Mouse (Mus musculus): ENCODE measurements around the gene Ndufb10. TPM values are rescaled to one million over a fixed set of nuclear protein-coding genes. Genes with fewer than 3 reads are reported as not detected.
A peak's percentile ranks its signal among the peaks of the same experiment; 100 is the strongest.

Gene Ndufb10
- total RNA-seq, 2 experiments from 2014 or later, result 226 to 238 TPM

DNA sequence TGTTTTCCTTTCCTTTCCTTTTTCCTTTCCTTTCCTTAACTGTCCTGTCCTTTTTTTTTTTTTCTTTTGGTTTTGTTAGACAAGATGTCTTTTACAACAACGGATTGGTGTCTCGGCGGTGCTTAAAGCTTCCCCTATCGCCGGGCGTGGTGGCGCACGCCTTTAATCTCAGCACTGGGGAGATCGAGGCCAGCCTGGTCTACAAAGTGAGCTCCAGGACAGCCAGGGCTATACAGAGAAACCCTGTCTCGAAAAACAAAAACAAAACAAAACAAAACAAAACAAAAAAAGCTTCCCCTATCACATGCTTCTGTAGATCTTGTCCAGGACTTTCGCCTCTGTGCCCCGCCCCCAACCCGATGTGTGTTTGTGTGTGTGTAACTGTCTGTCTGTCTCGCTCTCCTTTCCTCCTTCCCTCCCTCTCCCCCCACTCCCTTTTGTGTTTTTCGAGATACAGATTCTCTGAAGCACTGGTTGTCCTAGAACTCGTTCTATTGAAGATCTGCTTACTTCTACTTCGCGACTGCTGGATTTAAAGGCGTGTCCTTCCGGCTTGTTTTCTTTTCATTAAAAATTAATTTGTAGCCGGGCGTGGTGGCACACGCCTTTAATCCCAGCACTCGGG is 16.4 kb downstream of the Ndufb10 start:
- DNase-seq (ENCODE audit: low spot score in 2 of 2), result no peak

DNA sequence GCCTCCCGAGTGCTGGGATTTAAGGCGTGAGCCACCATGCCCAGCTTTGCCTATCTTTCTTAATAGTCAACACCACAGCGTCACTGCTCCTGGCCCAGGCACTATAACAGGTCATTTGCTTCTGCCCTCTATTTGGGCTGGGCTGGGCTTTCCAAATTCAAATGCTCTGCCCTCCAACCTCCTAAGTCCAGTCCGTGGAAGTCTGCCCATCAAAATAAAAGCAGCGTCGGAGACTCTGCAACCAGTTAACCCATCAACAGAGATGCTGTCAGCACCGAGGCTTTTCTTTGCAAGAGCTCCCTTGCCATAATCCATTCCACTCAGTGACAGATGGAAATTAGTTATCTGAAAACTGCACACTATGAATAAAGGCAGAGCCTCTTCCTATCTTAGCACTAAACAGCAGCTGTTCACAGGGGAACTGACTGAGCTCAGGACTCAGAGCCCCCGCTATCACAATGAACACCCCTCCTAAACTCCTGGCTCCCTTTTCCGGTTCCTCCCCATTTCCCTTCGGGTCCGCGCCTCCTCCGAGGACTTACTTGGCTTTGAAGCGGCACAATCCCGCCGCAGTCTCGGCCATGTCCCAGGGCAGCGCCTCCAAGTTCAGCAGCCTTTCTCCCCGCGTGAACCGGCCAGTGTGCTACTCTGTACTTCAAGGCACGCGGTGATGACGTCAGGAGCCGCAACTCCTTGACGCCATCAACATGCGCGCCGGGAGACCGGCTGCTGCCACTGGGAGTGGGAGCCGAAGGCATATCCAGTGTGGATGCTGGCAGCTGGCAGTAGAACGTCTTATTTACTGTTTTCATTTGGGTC is 17.1 kb downstream of the Ndufb10 start, which contains the start of gene Tbl3:
TSS of gene Tbl3 (minus strand) at position 679 of the 819 bp plus-strand sequence.
- DNase-seq (ENCODE audit: low spot score in 2 of 2), result peak; percentile 92 to 97

- no peak for DNase-seq (ENCODE audit: low spot score in 2 of 2)
Observed at GRCm38 (mm10) chr17:24705821-24706220, 18.5 kb downstream of the Ndufb10 start.

- no peak for DNase-seq (ENCODE audit: low spot score in 2 of 2)
Observed at GRCm38 (mm10) chr17:24701251-24701650, 23.0 kb downstream of the Ndufb10 start.

GRCm38 (mm10) chr17:24699473-24699872 is 24.8 kb downstream of the Ndufb10 start:
- DNase-seq (ENCODE audit: low spot score in 2 of 2), result no peak

DNA sequence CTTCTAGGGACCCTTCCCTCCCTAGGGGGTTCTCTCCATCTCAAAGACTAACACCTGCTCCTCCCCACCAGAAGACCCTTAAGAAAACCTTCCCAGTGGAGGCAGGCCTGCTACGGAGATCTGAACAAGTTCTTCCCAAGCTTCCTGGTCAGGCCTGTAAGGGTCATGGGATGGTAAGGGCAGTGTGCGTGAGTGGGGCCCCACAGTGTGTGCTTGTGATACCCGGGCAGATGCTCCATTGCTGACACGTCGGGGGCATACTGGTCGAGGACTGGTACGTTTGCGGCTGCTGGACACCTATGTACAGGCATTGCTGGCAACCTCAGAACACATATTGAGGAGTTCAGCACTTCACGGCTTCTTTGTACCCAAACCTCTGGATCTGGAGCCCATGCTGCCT is 25.6 kb downstream of the Ndufb10 start:
- DNase-seq (ENCODE audit: low spot score in 2 of 2), result no peak

DNA sequence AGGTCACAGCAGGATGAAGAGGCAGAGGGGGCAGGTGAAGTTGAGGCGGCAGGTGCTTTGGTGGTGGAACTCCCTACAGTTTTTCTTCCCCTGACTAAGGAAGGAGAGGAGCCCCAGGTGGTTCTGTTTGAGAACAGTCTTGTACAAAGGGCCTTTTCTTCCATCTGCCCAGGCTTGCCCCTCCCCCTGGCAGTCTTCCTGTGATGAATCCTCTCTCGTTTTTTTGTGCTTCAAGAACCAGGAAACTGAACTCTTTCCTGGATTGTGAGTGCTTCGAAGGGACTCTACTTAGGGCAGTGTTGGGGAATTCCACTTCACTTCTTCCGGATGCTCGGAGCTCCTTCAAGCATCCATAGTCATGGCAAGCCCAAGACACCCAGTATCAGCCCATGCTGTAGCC is 26.3 kb downstream of the Ndufb10 start:
- no peak for DNase-seq (ENCODE audit: low spot score in 2 of 2)

- peak; percentile 76 to 81 for DNase-seq (ENCODE audit: low spot score in 2 of 2)
Observed at GRCm38 (mm10) chr17:24696011-24696697, 28.1 kb downstream of the Ndufb10 start, which contains the start of the genes Gfer and Noxo1. Gene Gfer, minus strand, starts transcription at chr17:24696156. Gene Noxo1, plus strand, starts transcription at chr17:24696234.

- no peak for DNase-seq (ENCODE audit: low spot score in 2 of 2)
Observed at GRCm38 (mm10) chr17:24695326-24696010, 28.8 kb downstream of the Ndufb10 start.

GRCm38 (mm10) chr17:24692385-24692784 is 31.9 kb downstream of the Ndufb10 start:
- no peak for DNase-seq (ENCODE audit: low spot score in 2 of 2)

DNA sequence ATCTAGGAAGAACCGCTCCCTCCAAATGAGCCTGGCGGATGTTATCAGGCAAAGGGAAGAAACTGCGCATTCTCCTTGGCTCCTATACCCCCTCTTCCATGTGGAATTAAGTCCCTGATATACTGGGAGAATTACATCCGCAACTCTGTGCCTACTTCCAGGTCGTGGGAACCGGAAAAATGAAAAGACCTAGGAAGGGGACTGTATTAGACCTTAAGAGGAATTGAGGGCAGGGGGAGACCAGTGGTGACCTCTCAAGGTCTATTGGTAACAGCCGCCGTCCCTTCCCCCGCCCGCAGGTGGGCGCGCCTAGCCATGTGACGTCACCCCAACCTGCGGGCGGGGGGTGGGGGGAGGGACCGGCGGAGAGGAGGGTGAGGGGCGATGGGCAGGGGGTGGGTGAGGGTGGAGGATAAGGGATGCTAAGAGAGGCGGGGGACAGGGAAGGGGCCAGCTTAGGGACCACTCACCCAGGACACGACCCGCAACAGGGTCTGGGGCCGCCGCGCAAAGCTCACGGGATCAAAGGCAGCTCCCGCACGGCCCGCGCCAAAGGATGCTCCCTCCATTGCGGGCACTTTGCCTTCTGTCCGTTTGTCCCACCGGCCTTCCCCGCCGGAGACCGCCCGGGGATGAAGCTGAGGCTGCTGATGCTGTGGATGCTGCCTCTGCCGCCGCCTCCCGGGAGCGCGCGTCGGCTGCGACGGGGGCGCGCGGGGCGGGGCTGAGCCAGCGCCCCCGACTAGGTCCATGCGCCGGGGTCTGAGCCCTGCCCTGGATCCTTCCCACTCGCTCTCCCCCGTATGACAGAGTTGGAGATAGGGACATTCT is 34.8 kb downstream of the Ndufb10 start, which contains the start of gene Syngr3:
TSS of gene Syngr3 (minus strand) at position 705 of the 831 bp plus-strand sequence.
- no peak for DNase-seq (ENCODE audit: low spot score in 2 of 2)

DNA sequence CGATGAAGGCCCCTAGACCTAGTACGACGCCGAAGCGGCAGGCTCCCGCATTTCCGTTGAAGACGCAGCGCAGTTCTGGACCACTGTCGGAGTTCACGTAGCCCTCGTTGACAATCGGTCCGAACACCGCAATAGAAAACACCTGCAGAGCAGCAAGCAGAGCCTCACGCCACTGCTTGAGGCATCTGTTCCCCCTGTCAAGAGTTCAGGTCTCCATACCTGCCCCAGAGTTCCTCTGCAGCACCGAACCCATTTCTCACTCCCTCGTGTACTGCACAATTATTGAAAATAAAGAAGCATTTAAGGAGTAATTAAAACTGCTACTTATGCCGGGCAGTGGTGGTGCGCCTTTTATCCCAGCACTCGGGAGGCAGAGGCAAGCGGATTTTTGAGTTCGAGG is 36.7 kb downstream of the Ndufb10 start:
- no peak for DNase-seq (ENCODE audit: low spot score in 2 of 2)

- no peak for DNase-seq (ENCODE audit: low spot score in 2 of 2)
Observed at GRCm38 (mm10) chr17:24687146-24687595, 37.1 kb downstream of the Ndufb10 start.

- DNase-seq (ENCODE audit: low spot score in 2 of 2), result no peak
Observed at GRCm38 (mm10) chr17:24686514-24686913, 37.8 kb downstream of the Ndufb10 start.

DNA sequence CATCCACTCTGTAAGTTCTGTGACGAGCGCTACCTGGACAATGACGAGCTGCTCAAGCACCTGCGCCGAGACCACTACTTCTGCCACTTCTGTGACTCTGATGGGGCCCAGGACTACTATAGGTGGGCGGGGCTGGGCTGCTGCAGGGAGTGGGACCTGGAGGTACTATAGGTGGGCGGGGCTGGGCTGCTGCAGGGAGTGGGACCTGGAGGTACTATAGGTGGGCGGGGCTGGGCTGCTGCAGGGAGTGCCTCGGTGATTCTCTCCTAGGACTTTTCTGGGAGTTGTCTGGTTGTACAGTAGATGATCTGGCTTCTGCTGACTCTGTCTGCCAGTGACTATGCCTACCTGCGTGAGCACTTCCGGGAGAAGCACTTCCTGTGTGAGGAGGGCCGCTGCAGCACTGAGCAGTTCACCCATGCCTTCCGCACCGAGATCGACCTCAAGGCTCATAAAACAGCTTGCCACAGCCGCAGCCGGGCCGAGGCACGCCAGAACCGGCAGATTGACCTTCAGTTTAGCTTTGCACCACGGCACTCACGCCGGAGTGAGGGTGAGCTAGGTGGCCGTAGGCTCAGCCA is 46.7 kb downstream of the Ndufb10 start:
- no peak for DNase-seq (ENCODE audit: low spot score in 2 of 2)

- DNase-seq (ENCODE audit: low spot score in 2 of 2), result no peak
Observed at GRCm38 (mm10) chr17:24676877-24677276, 47.4 kb downstream of the Ndufb10 start.

- peak in 1 of 2 experiments; percentile 77 for DNase-seq (ENCODE audit: low spot score in 2 of 2)
Observed at GRCm38 (mm10) chr17:24676187-24676586, 48.1 kb downstream of the Ndufb10 start.

GRCm38 (mm10) chr17:24674277-24674676 is 50.0 kb downstream of the Ndufb10 start:
- DNase-seq (ENCODE audit: low spot score in 2 of 2), result peak in 1 of 2 experiments; percentile 75

- no peak for DNase-seq (ENCODE audit: low spot score in 2 of 2)
Observed at GRCm38 (mm10) chr17:24672141-24672540, 52.1 kb downstream of the Ndufb10 start.

Data from layer of hippocampus, adult 18-20 months (tissue).